Mouse (Mus musculus): ENCODE measurements at regions not wholly inside any gene's neighbourhood (a gene's known extent, or its start where the extent isn't known, plus 50 kb on each side); places are given as distances from the start of the nearest gene placed in this dataset.
A peak's percentile ranks its signal among the peaks of the same experiment; 100 is the strongest.
"Not testable (repeated sequence)": the region's sequence is repeated elsewhere in the genome, so short reads cannot be mapped to it uniquely, and the experiment has no call there.

GRCm38 (mm10) chr8:4934551-4934950 lies 155.2 kb upstream of the Shcbp1 start:
- no peak overlapping the region for H3K4me3 ChIP-seq (ENCODE audit: low read depth, low read length)
- ATAC-seq (ENCODE audit: extremely low read depth, insufficient number of reproducible peaks, low FRiP score, poor library complexity, severe bottlenecking) = no peak
- H3K36me3 ChIP-seq (replicated peaks) = no peaks in the 10 kb centered on the region
- H3K27me3 ChIP-seq (ENCODE audit: insufficient read depth, low read length) = no peaks in the 10 kb centered on the region
- no peaks in the 10 kb centered on the region for H3K9me3 ChIP-seq (replicated peaks)
- no peak for TF ChIP-seq TAL1 (conservative IDR thresholded peaks at IDR 0.05; ENCODE audit: low read depth, low read length)
- TF ChIP-seq GATA1 (IDR thresholded peaks at IDR 0.05; ENCODE audit: borderline replicate concordance, low read length) = no peak
- H3K4me1 ChIP-seq (ENCODE audit: insufficient read depth, low read depth, low read length) = no peaks in the 10 kb centered on the region
- DNase-seq (ENCODE audit: low spot score) = no peak

- ATAC-seq (ENCODE audit: extremely low read depth, insufficient number of reproducible peaks, low FRiP score, poor library complexity, severe bottlenecking) = no peak
Observed at GRCm38 (mm10) chr8:4934035-4934434, 154.7 kb upstream of the Shcbp1 start.

GRCm38 (mm10) chr8:4916447-4916846 lies 137.1 kb upstream of the Shcbp1 start:
- ATAC-seq (ENCODE audit: extremely low read depth, insufficient number of reproducible peaks, low FRiP score, poor library complexity, severe bottlenecking) (no peak), DNase-seq (ENCODE audit: low spot score) (no peak)
- no peaks in the 10 kb centered on the region for H3K27me3 ChIP-seq (ENCODE audit: insufficient read depth, low read length)
- H3K36me3 ChIP-seq (replicated peaks) = no peaks in the 10 kb centered on the region
- no peaks in the 10 kb centered on the region for H3K4me1 ChIP-seq (ENCODE audit: insufficient read depth, low read depth, low read length)
- no peaks in the 10 kb centered on the region for H3K9me3 ChIP-seq (replicated peaks)
- TF ChIP-seq GATA1 (IDR thresholded peaks at IDR 0.05; ENCODE audit: borderline replicate concordance, low read length) (no peak), CTCF (IDR thresholded peaks at IDR 0.05; ENCODE audit: low read depth, low read length) (no peak), TAL1 (conservative IDR thresholded peaks at IDR 0.05; ENCODE audit: low read depth, low read length) (no peak)
- no peak overlapping the region for H3K4me3 ChIP-seq (ENCODE audit: low read depth, low read length)

More at GRCm38 (mm10) chr8:4934035-4934434, 154.7 kb upstream of the Shcbp1 start:
- TF ChIP-seq POLR2AphosphoS5 (IDR thresholded peaks at IDR 0.05; ENCODE audit: insufficient replicate concordance, low read depth, low read length) = no peak
- TF ChIP-seq TAL1 (conservative IDR thresholded peaks at IDR 0.05; ENCODE audit: low read depth, low read length) = no peak
- TF ChIP-seq CTCF (IDR thresholded peaks at IDR 0.05; ENCODE audit: low read depth, low read length) = no peak
- TF ChIP-seq GATA2 (IDR thresholded peaks at IDR 0.05; ENCODE audit: borderline replicate concordance, low read depth, low read length) = no peak
- TF ChIP-seq GATA1 (IDR thresholded peaks at IDR 0.05; ENCODE audit: borderline replicate concordance, low read length) = no peak
- H3K4me1 ChIP-seq (ENCODE audit: insufficient read depth, low read depth, low read length) = no peaks in the 10 kb centered on the region
- H3K27me3 ChIP-seq (ENCODE audit: insufficient read depth, low read length) = no peaks in the 10 kb centered on the region
- no peak for DNase-seq (ENCODE audit: low spot score)
- no peaks in the 10 kb centered on the region for H3K36me3 ChIP-seq (replicated peaks)
- no peak overlapping the region for H3K4me3 ChIP-seq (ENCODE audit: low read depth, low read length)
- no peaks in the 10 kb centered on the region for H3K9me3 ChIP-seq (replicated peaks)

GRCm38 (mm10) chr8:4895046-4895445 lies 115.7 kb upstream of the Shcbp1 start:
- ATAC-seq (ENCODE audit: extremely low read depth, insufficient number of reproducible peaks, low FRiP score, poor library complexity, severe bottlenecking) = no peak
- no peak for TF ChIP-seq GATA2 (IDR thresholded peaks at IDR 0.05; ENCODE audit: borderline replicate concordance, low read depth, low read length)
- no peak for TF ChIP-seq CTCF (IDR thresholded peaks at IDR 0.05; ENCODE audit: low read depth, low read length)
- no peak for TF ChIP-seq TAL1 (conservative IDR thresholded peaks at IDR 0.05; ENCODE audit: low read depth, low read length)
- no peak for TF ChIP-seq POLR2AphosphoS5 (IDR thresholded peaks at IDR 0.05; ENCODE audit: insufficient replicate concordance, low read depth, low read length)
- TF ChIP-seq GATA1 (IDR thresholded peaks at IDR 0.05; ENCODE audit: borderline replicate concordance, low read length) = no peak
- Histone ChIP-seq H3K4me3 (ENCODE audit: low read depth, low read length) (no peak overlapping the region), H3K4me1 (ENCODE audit: insufficient read depth, low read depth, low read length) (no peaks in the 10 kb centered on the region), H3K36me3 (replicated peaks) (no peaks in the 10 kb centered on the region), H3K9me3 (replicated peaks) (no peaks in the 10 kb centered on the region), H3K27me3 (ENCODE audit: insufficient read depth, low read length) (no peaks in the 10 kb centered on the region)
- DNase-seq (ENCODE audit: low spot score) = no peak

GRCm38 (mm10) chr8:4868761-4869160 lies 89.4 kb upstream of the Shcbp1 start:
- not testable (repeated sequence) for H3K36me3 ChIP-seq (replicated peaks); H3K9me3 ChIP-seq (replicated peaks); DNase-seq (ENCODE audit: low spot score); H3K4me1 ChIP-seq (ENCODE audit: insufficient read depth, low read depth, low read length); H3K27me3 ChIP-seq (ENCODE audit: insufficient read depth, low read length); H3K4me3 ChIP-seq (ENCODE audit: low read depth, low read length)
- ATAC-seq (ENCODE audit: extremely low read depth, insufficient number of reproducible peaks, low FRiP score, poor library complexity, severe bottlenecking) = peak; percentile 57

- no peaks in the 10 kb centered on the region for H3K27me3 ChIP-seq (ENCODE audit: insufficient read depth, low read length)
- H3K9me3 ChIP-seq (replicated peaks) = no peaks in the 10 kb centered on the region
- TF ChIP-seq POLR2AphosphoS5 (IDR thresholded peaks at IDR 0.05; ENCODE audit: insufficient replicate concordance, low read depth, low read length) (no peak), GATA1 (IDR thresholded peaks at IDR 0.05; ENCODE audit: borderline replicate concordance, low read length) (no peak), CTCF (IDR thresholded peaks at IDR 0.05; ENCODE audit: low read depth, low read length) (no peak), TAL1 (conservative IDR thresholded peaks at IDR 0.05; ENCODE audit: low read depth, low read length) (no peak), GATA2 (IDR thresholded peaks at IDR 0.05; ENCODE audit: borderline replicate concordance, low read depth, low read length) (no peak)
- DNase-seq (ENCODE audit: low spot score) (no peak), ATAC-seq (ENCODE audit: extremely low read depth, insufficient number of reproducible peaks, low FRiP score, poor library complexity, severe bottlenecking) (no peak)
- no peaks in the 10 kb centered on the region for H3K4me1 ChIP-seq (ENCODE audit: insufficient read depth, low read depth, low read length)
- H3K36me3 ChIP-seq (replicated peaks) = no peaks in the 10 kb centered on the region
- H3K4me3 ChIP-seq (ENCODE audit: low read depth, low read length) = no peak overlapping the region
Observed at GRCm38 (mm10) chr8:4839087-4839486, 59.7 kb upstream of the Shcbp1 start.

- Histone ChIP-seq H3K36me3 (replicated peaks) (no peaks in the 10 kb centered on the region), H3K4me1 (ENCODE audit: insufficient read depth, low read depth, low read length) (no peaks in the 10 kb centered on the region), H3K9me3 (replicated peaks) (no peaks in the 10 kb centered on the region), H3K27me3 (ENCODE audit: insufficient read depth, low read length) (no peaks in the 10 kb centered on the region), H3K4me3 (ENCODE audit: low read depth, low read length) (no peak overlapping the region)
- DNase-seq (ENCODE audit: low spot score) (no peak), ATAC-seq (ENCODE audit: extremely low read depth, insufficient number of reproducible peaks, low FRiP score, poor library complexity, severe bottlenecking) (no peak)
- TF ChIP-seq TAL1 (conservative IDR thresholded peaks at IDR 0.05; ENCODE audit: low read depth, low read length) (no peak), CTCF (IDR thresholded peaks at IDR 0.05; ENCODE audit: low read depth, low read length) (no peak)
Observed at GRCm38 (mm10) chr8:4838527-4838926, 59.2 kb upstream of the Shcbp1 start.
